Mouse (Mus musculus) ES-E14 (cell line): ENCODE measurements around the gene Dalrd3. TPM values are rescaled to one million over a fixed set of nuclear protein-coding genes. Genes with fewer than 3 reads are reported as not detected.
"Not testable (repeated sequence)": the region's sequence is repeated elsewhere in the genome, so short reads cannot be mapped to it uniquely, and the experiment has no call there.

ENCODE experiments used
- DNase-seq: peaks from one replicate; pipeline ENCODE4 v3.0.0-alpha.2; 2013; ENCODE audit warnings: low read depth, low spot score
- H3K27ac ChIP-seq: 2 replicates; pipeline ENCODE4 v1.5.1; 2012; ENCODE audit warnings: low read depth, mild to moderate bottlenecking, low read length, moderate library complexity, mixed read lengths; ENCODE audit not compliant: poor library complexity, insufficient read depth, severe bottlenecking
- H3K36me3 ChIP-seq: 2 replicates; pipeline ENCODE4 v1.6.1; 2012; ENCODE audit warnings: mild to moderate bottlenecking, low read length, moderate library complexity, mixed read lengths; ENCODE audit not compliant: control insufficient read depth, poor library complexity, insufficient read depth, severe bottlenecking
- H3K4me1 ChIP-seq, 2 experiments: fragments of 150-350 bp in 1 of 2; sonication (generic) in 1 of 2; 2 replicates each; pipeline ENCODE4 v1.6.1; 2012; ENCODE audit warnings: low read length in 2 of 2, mild to moderate bottlenecking in 1 of 2, mixed read lengths in 1 of 2; ENCODE audit not compliant: control insufficient read depth in 2 of 2, insufficient read depth in 2 of 2, poor library complexity in 1 of 2
- H3K4me3 ChIP-seq, 2 experiments: fragments of 150-350 bp in 1 of 2; sonication (generic) in 1 of 2; 2 replicates each; pipeline ENCODE4 v1.5.1; 2012; ENCODE audit warnings: low read length in 2 of 2, low read depth in 1 of 2, mild to moderate bottlenecking in 1 of 2, mixed read lengths in 1 of 2; ENCODE audit not compliant: insufficient read depth in 1 of 2, poor library complexity in 1 of 2, severe bottlenecking in 1 of 2
- H3K9ac ChIP-seq: 2 replicates; pipeline ENCODE4 v1.6.1; 2012; ENCODE audit warnings: low read depth, mild to moderate bottlenecking, low read length, mixed read lengths; ENCODE audit not compliant: poor library complexity, insufficient read depth, severe bottlenecking
- H3K9me3 ChIP-seq: fragments of 150-350 bp; sonication (generic); 2 replicates; pipeline ENCODE4 v1.6.1; 2012; ENCODE audit warnings: low read depth, mild to moderate bottlenecking, low read length; ENCODE audit not compliant: control insufficient read depth, insufficient read depth
- CHD2 ChIP-seq: IDR thresholded peaks from 2 replicates; pipeline ENCODE4 v1.6.1; 2014; ENCODE audit warnings: mild to moderate bottlenecking, low read depth, low read length, inconsistent platforms
- HCFC1 ChIP-seq: IDR thresholded peaks from 2 replicates; pipeline ENCODE4 v1.6.1; 2012; ENCODE audit warnings: low read length, inconsistent platforms, borderline replicate concordance; ENCODE audit not compliant: insufficient read depth
- MAFK ChIP-seq: IDR thresholded peaks from 2 replicates; pipeline ENCODE4 v1.6.1; 2014; ENCODE audit warnings: mild to moderate bottlenecking, low read depth, low read length, inconsistent platforms; ENCODE audit not compliant: insufficient read depth
- ZC3H11A ChIP-seq: IDR thresholded peaks from 2 replicates; pipeline ENCODE4 v1.6.1; 2012; ENCODE audit warnings: low read depth, mild to moderate bottlenecking, inconsistent platforms, low read length, borderline replicate concordance
- ZNF384 ChIP-seq: IDR thresholded peaks from 2 replicates; pipeline ENCODE4 v1.6.1; 2012; ENCODE audit warnings: low read depth, low read length, inconsistent platforms
- in situ Hi-C, 2 experiments: fragments of 600-800 bp; cut with MboI; formaldehyde crosslinking; loops; one replicate each; pipeline ENCODE4 v1.15.1; 2025; ENCODE audit warnings: low sequenced_read_pairs in 2 of 2, inconsistent platforms in 1 of 2; ENCODE audit not compliant: unreplicated experiment in 2 of 2
- total RNA-seq: library from RNA; depleted of rRNA; stranded (reverse); fragments of 300-350 nt; gene quantifications from 2 replicates; pipeline ENCODE4 v1.2.3, GENCODE M21; 2012

Dalrd3 gene
- total RNA-seq, 1 experiment = 112 TPM

DNA sequence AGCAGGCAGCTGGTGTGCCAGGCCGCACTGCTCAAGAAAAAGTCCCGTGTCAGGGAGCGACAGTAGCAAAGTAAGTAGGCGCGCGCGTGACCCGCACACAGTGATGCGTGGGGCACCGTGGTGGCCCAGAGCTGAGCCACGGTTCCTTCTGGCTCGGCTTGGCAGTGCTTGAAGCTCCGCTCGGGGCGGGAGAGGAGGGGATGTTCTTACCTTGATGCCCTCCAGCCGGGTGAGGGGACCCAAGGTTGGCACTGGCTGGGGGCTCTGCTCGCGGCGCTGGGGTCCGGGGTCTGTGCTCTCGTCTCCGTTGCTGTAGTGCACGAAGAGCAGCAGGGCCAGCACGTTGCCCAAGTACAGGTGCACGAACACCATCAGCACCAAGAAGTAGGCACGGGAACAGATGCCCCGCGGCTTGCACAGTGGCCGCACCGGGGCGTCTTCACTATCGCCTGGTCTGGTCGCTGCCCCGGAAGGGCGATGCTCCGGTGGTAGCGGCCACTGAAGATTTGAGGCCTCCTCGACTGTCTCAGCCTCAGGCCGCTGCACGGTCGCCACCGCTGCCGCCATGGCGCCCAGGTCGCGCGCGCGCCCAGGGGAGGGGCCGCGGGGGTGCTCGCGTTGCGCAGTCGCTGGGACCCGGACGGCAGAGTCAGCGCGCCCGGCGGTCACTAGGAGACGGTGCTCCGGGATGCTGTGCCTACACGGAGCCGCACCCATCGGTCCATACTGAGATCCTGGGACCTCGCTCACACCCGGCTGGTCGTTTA, 27.5 kb downstream of the Dalrd3 start, which contains the start of gene P4htm:
TSS of gene P4htm (minus strand) at position 670 of the 767 bp plus-strand sequence.
- Histone ChIP-seq H3K36me3 (no peaks in the 10 kb centered on the region), H3K4me1 (peaks cover 2 to 7% of the 10 kb centered on the region in 2 experiments; a peak in 1 of 4 replicates), H3K9ac (peak within 1 kb of the TSS; percentile 69), H3K4me3 (peak within 1 kb of the TSS; percentile 74 to 84), H3K27ac (no peak within 1 kb of the TSS), H3K9me3 (no peaks in the 10 kb centered on the region)
- TF ChIP-seq ZC3H11A (no peak), MAFK (no peak), CHD2 (no peak)
- DNase-seq = no peak
- in situ Hi-C loops = no loop called here

DNA sequence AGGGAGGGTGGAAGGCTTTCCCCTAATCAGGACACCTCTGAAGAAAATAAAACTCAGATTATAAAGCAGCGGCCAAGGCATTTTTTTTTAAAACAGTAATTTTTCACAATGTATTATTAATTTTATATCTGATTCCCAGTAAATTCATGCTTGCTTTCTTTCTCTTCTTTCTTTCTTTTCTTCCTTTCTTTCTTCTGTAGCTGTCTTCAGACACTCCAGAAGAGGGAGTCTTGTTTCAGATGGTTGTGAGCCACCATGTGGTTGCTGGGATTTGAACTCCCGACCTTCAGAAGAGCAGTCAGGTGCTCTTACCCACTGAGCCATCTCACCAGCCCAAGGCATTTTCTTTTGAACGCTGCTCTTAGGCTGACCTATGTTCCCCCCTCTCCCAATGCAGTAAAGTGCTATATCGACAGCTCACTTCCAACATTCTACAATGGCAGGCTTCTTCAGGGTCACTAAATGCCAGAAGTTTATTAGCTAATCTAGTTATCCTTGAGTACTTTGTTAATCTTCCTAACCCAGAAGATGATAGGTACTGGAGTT, 29.4 kb downstream of the Dalrd3 start:
- in situ Hi-C loops = no loop called here
- H3K27ac ChIP-seq = no peak overlapping the region
- no peak overlapping the region for H3K4me3 ChIP-seq
- DNase-seq = no peak
- no peaks in the 10 kb centered on the region for H3K9me3 ChIP-seq
- H3K36me3 ChIP-seq = peaks cover 11% of the 10 kb centered on the region
- H3K9ac ChIP-seq = no peak overlapping the region
- H3K4me1 ChIP-seq = peaks cover 2 to 7% of the 10 kb centered on the region in 2 experiments; a peak in 2 of 4 replicates
- TF ChIP-seq ZC3H11A (no peak), CHD2 (no peak), HCFC1 (no peak), MAFK (no peak), ZNF384 (no peak)

DNA sequence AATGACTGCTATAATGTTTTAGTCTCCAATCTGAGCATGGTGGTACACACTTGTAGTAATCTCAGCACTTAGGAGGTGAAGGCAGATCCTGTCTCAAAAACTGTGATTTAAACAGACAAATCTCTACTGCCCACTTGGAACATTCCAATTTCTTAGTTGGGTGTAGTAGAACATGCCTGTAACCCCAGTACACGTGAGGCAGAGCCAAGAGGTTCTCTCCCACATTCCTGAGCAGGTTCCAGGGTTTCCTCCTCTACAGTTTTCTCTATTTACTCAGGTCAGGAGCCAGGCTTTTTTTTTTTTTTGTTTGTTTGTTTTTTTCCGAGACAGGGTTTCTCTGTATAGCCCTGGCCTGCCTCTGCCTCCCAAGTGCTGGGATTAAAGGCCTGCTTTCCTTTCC, 30.3 kb downstream of the Dalrd3 start:
- H3K36me3 ChIP-seq = peaks cover 18% of the 10 kb centered on the region
- TF ChIP-seq ZNF384 (no peak), ZC3H11A (no peak), CHD2 (no peak), MAFK (no peak), HCFC1 (no peak)
- H3K9ac ChIP-seq = no peak overlapping the region
- peaks cover 2 to 10% of the 10 kb centered on the region in 2 experiments; a peak in 2 of 4 replicates for H3K4me1 ChIP-seq
- H3K4me3 ChIP-seq = no peak overlapping the region
- no peak for DNase-seq
- no peak overlapping the region for H3K27ac ChIP-seq
- in situ Hi-C loops = no loop called here
- no peaks in the 10 kb centered on the region for H3K9me3 ChIP-seq

DNA sequence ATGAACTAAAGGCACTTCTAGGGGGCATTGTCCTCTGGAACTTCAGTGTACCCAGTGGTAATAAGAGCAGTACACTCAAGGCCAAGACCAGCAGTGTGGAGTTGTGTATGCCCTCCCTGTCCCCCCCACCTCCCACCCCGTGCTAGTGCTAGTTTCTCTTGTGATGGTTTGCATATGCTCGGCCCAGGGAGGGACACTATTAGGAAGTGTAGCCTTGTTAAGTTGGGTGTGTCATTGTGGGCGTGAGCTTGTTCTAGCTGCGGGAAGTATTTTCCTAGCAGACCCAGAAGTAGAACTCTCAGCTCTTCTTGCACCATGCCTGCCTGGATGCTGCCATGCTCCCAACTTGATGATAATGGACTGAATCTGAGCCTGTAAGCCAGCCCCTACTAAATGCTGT, 32.3 kb downstream of the Dalrd3 start:
- H3K27ac ChIP-seq = no peak overlapping the region
- H3K4me1 ChIP-seq = peaks cover 2 to 13% of the 10 kb centered on the region in 2 experiments; a peak in 2 of 4 replicates
- in situ Hi-C loops = no loop called here
- no peaks in the 10 kb centered on the region for H3K9me3 ChIP-seq
- no peak for TF ChIP-seq ZC3H11A
- TF ChIP-seq CHD2 = no peak
- no peak for TF ChIP-seq ZNF384
- TF ChIP-seq HCFC1 = no peak
- no peak for TF ChIP-seq MAFK
- peaks cover 24% of the 10 kb centered on the region for H3K36me3 ChIP-seq
- no peak for DNase-seq
- no peak overlapping the region for H3K9ac ChIP-seq
- no peak overlapping the region for H3K4me3 ChIP-seq

DNA sequence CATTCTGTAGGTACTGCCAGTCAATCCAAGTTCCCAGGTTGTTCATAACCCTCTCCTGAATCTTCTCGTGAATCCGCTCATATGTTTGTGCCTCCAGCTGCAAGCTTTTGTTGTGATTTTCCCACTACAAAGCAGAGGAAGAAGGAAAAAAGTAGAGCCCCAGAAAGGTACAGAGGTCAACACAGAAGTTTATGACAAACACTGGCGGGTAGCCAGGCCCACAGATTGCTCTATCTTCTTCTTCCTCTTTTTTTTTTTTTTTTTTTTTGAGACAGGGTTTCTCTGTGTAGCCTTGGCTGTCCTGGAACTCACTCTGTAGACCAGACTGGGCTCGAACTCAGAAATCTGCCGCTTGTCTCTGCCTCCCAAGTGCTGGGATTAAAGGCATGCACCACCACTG, 38.2 kb downstream of the Dalrd3 start:
- H3K4me3 ChIP-seq, in situ Hi-C loops, H3K27ac ChIP-seq, H3K4me1 ChIP-seq, H3K9ac ChIP-seq, H3K9me3 ChIP-seq, DNase-seq: not testable (repeated sequence)
- peaks cover 67% of the 10 kb centered on the region for H3K36me3 ChIP-seq
